Mouse (Mus musculus) liver, embryonic 14.5 days (tissue): Measurements from ENCODE around the gene Lsp1. TPM values are rescaled to one million over a fixed set of nuclear protein-coding genes. Genes with fewer than 3 reads are reported as not detected.

Experiments used
- ATAC-seq: fragments of 200-750 bp; cut with Nextera tagmentation; 2 replicates; pipeline ENCODE4 v1.8.0; 2017; ENCODE audit warnings: moderate number of reproducible peaks, mild to moderate bottlenecking, moderate library complexity; ENCODE audit not compliant: insufficient read depth
- DNase-seq, 3 experiments: peaks; one replicate each; pipeline ENCODE4 v3.0.0-alpha.2; 2012 to 2013; ENCODE audit warnings: low read depth in 3 of 3, low spot score in 3 of 3
- H3K27ac ChIP-seq: fragments of 300-500 bp; sonication (generic); 2 replicates; pipeline ENCODE4 v1.5.1; 2014; ENCODE audit warnings: moderate library complexity, mild to moderate bottlenecking, control low read depth, inconsistent platforms
- H3K27me3 ChIP-seq: fragments of 300-500 bp; sonication (generic); 2 replicates; pipeline ENCODE4 v1.6.1; 2014; ENCODE audit warnings: mild to moderate bottlenecking, low read length, moderate library complexity; ENCODE audit not compliant: control insufficient read depth, insufficient read depth
- H3K36me3 ChIP-seq: fragments of 300-500 bp; sonication (generic); replicated peaks from 2 replicates; pipeline ENCODE4 v1.6.1; 2014; ENCODE audit warnings: low read depth; ENCODE audit not compliant: control insufficient read depth, insufficient read depth
- H3K4me1 ChIP-seq, 2 experiments: fragments of 200-500 bp in 1 of 2; fragments of 300-500 bp in 1 of 2; sonication (generic) in 1 of 2; replicated peaks; 2 replicates each; pipeline ENCODE4 v1.6.1; 2012 to 2014; ENCODE audit warnings: antibody characterized with exemption in 1 of 2, inconsistent platforms in 1 of 2, low read length in 1 of 2; ENCODE audit not compliant: control insufficient read depth in 2 of 2, insufficient read depth in 2 of 2
- H3K4me2 ChIP-seq: fragments of 300-500 bp; sonication (generic); 2 replicates; pipeline ENCODE4 v1.6.1; 2014; ENCODE audit warnings: low read depth, mild to moderate bottlenecking, control low read depth, moderate library complexity
- H3K4me3 ChIP-seq, 2 experiments: fragments of 200-500 bp in 1 of 2; fragments of 300-500 bp in 1 of 2; sonication (generic) in 1 of 2; 2 replicates each; pipeline ENCODE4 v1.5.1; 2012 to 2014; ENCODE audit warnings: low read depth in 2 of 2, low read length in 2 of 2, mild to moderate bottlenecking in 2 of 2, control low read depth in 1 of 2, inconsistent platforms in 1 of 2, moderate library complexity in 1 of 2; ENCODE audit not compliant: insufficient read depth in 1 of 2
- H3K9ac ChIP-seq: fragments of 300-500 bp; sonication (generic); replicated peaks from 2 replicates; pipeline ENCODE4 v1.6.1; 2014; ENCODE audit warnings: mild to moderate bottlenecking, control low read depth, moderate library complexity
- H3K9me3 ChIP-seq: fragments of 300-500 bp; sonication (generic); 2 replicates; pipeline ENCODE4 v1.6.1; 2016; ENCODE audit warnings: low read length, mixed read lengths; ENCODE audit not compliant: control insufficient read depth
- CTCF ChIP-seq: IDR thresholded peaks from 2 replicates; pipeline ENCODE4 v1.5.1; 2016; ENCODE audit warnings: antibody characterized with exemption, low read depth, control low read depth
- EP300 ChIP-seq: IDR thresholded peaks from 2 replicates; pipeline ENCODE4 v1.6.1; 2016; ENCODE audit warnings: antibody characterized with exemption, low read depth
- WGBS: fragments of 180-500 bp; shearing (Covaris S2); extraction: QIAGEN DNeasy Blood & Tissue Kit; methylation state at CpG from one replicate; pipeline ENCODE4 v1.1.7; 2014; ENCODE audit not compliant: insufficient replicate concordance; 5-methylcytosine and 5-hydroxymethylcytosine counted together
- polyA plus RNA-seq, 2 experiments: library from polyadenylated mRNA; depleted of rRNA in 1 of 2; stranded (reverse) in 1 of 2; unstranded in 1 of 2; fragments of >200 nt; fragmentation: Nextera tagmentation in 1 of 2; extraction: Ambion mirVana in 1 of 2; gene quantifications; 2 replicates each; pipeline versions ENCODE4 v1.2.1 to v1.2.3; 2012 to 2014

Gene Lsp1
- polyA plus RNA-seq, 2 experiments = 13.3 to 15.2 TPM

- Histone ChIP-seq H3K4me1 (0 out of 4 replicates have a peak, but pooled peaks cover 0 to 5% of the 10 kb centered on the region in 2 experiments), H3K9me3 (no peaks in the 10 kb centered on the region), H3K36me3 (no peaks in the 10 kb centered on the region), H3K27ac (no peak overlapping the region), H3K9ac (no peak overlapping the region), H3K4me3 (no peak overlapping the region), H3K4me2 (no peak overlapping the region), H3K27me3 (no peaks in the 10 kb centered on the region)
- 70% methylated on average over 4 of the region's 4 CpGs for WGBS
- TF ChIP-seq CTCF (no peak), EP300 (no peak)
- ATAC-seq (no peak), DNase-seq (no peak)
These were observed 12.3 kb downstream of the Lsp1 start for GRCm38 (mm10) chr7:142472936-142473335.

- Histone ChIP-seq H3K27ac (no peak overlapping the region), H3K9ac (no peak overlapping the region), H3K27me3 (no peaks in the 10 kb centered on the region), H3K4me2 (no peak overlapping the region), H3K36me3 (no peaks in the 10 kb centered on the region), H3K4me1 (0 out of 4 replicates have a peak, but pooled peaks cover 0 to 5% of the 10 kb centered on the region in 2 experiments), H3K4me3 (no peak overlapping the region), H3K9me3 (no peaks in the 10 kb centered on the region)
- TF ChIP-seq CTCF = no peak
- no peak for TF ChIP-seq EP300
- WGBS = 51% methylated on average over 2 of the region's 2 CpGs
- DNase-seq (no peak), ATAC-seq (no peak)
These were observed 12.9 kb downstream of the Lsp1 start for GRCm38 (mm10) chr7:142473476-142473875.

- Histone ChIP-seq H3K4me1 (0 out of 4 replicates have a peak, but pooled peaks cover 0 to 5% of the 10 kb centered on the region in 2 experiments), H3K4me3 (no peak overlapping the region), H3K9me3 (no peaks in the 10 kb centered on the region), H3K27ac (no peak overlapping the region), H3K9ac (no peak overlapping the region), H3K27me3 (no peaks in the 10 kb centered on the region), H3K4me2 (no peak overlapping the region), H3K36me3 (no peaks in the 10 kb centered on the region)
- no peak for TF ChIP-seq CTCF
- TF ChIP-seq EP300 = no peak
- WGBS = 67% methylated on average over 14 of the region's 14 CpGs
- ATAC-seq = no peak
- no peak for DNase-seq
These were observed 14.2 kb downstream of the Lsp1 start for GRCm38 (mm10) chr7:142474799-142475198.

GRCm38 (mm10) chr7:142475641-142476040, 15.0 kb downstream of the Lsp1 start:
- H3K27me3 ChIP-seq = no peaks in the 10 kb centered on the region
- ATAC-seq (no peak), DNase-seq (no peak)
- no peak overlapping the region for H3K9ac ChIP-seq
- no peaks in the 10 kb centered on the region for H3K9me3 ChIP-seq
- H3K4me2 ChIP-seq = no peak overlapping the region
- 55% methylated on average over 7 of the region's 7 CpGs for WGBS
- H3K36me3 ChIP-seq = no peaks in the 10 kb centered on the region
- H3K4me1 ChIP-seq = 0 out of 4 replicates have a peak, but pooled peaks cover 0 to 2% of the 10 kb centered on the region in 2 experiments
- no peak overlapping the region for H3K4me3 ChIP-seq
- no peak overlapping the region for H3K27ac ChIP-seq
- TF ChIP-seq CTCF (no peak), EP300 (no peak)

GRCm38 (mm10) chr7:142476271-142476670, 15.7 kb downstream of the Lsp1 start:
- H3K9me3 ChIP-seq = no peaks in the 10 kb centered on the region
- H3K9ac ChIP-seq = no peak overlapping the region
- TF ChIP-seq EP300 (no peak), CTCF (no peak)
- WGBS = 65% methylated on average over 5 of the region's 5 CpGs
- H3K36me3 ChIP-seq = no peaks in the 10 kb centered on the region
- ATAC-seq (no peak), DNase-seq (no peak)
- H3K4me2 ChIP-seq = no peak overlapping the region
- no peaks in the 10 kb centered on the region for H3K27me3 ChIP-seq
- H3K4me1 ChIP-seq = peaks cover 0 to 3% of the 10 kb centered on the region in 2 experiments; a peak in 1 of 4 replicates
- no peak overlapping the region for H3K27ac ChIP-seq
- no peak overlapping the region for H3K4me3 ChIP-seq
